8 mouse cellular contexts compared by ENCODE assay signal in genomic region chr15:10486365-10486839, GRCm38 (mm10). TPM values are rescaled to one million over a fixed set of nuclear protein-coding genes. Genes with fewer than 3 reads are reported as not detected.
DNase-seq lines count a peak whose midpoint lies in the region; ATAC-seq and TF ChIP-seq lines count a peak whose summit lies in the region.

No protein-coding gene starts in this region.

- peak overlapping the region; percentile 88 for H3K4me3 ChIP-seq in lung, postnatal 0 days (ENCODE audit: low read depth, low read length)
- H3K4me3 ChIP-seq in limb, embryonic 14.5 days (replicated peaks; ENCODE audit: low read length), result peak overlapping the region; percentile 72
- H3K4me3 ChIP-seq in stomach, embryonic 14.5 days (ENCODE audit: low read depth, low read length), result peak overlapping the region; percentile 78

- 0 out of 2 replicates have a peak overlapping the region, but pooled peaks have one; percentile 2 for H3K27ac ChIP-seq in lung, postnatal 0 days (ENCODE audit: low read length)
- peak overlapping the region; percentile 74 for H3K27ac ChIP-seq in limb, embryonic 14.5 days (replicated peaks; ENCODE audit: low read depth, low read length)
- no peak overlapping the region for H3K27ac ChIP-seq in stomach, embryonic 14.5 days (ENCODE audit: low read length)

- no peaks in the 10 kb centered on the region for H3K9me3 ChIP-seq in lung, postnatal 0 days (ENCODE audit: low read length)
- no peaks in the 10 kb centered on the region for H3K9me3 ChIP-seq in limb, embryonic 14.5 days (ENCODE audit: control insufficient read depth, low read length)
- no peaks in the 10 kb centered on the region for H3K9me3 ChIP-seq in stomach, embryonic 14.5 days (ENCODE audit: control insufficient read depth, low read depth, low read length)

- H3K4me1 ChIP-seq in lung, postnatal 0 days (ENCODE audit: insufficient read depth, low read depth, low read length), result peaks cover 5% of the 10 kb centered on the region; the same call in 1 of the 2 replicates
- H3K4me1 ChIP-seq in limb, embryonic 14.5 days (ENCODE audit: control insufficient read depth, insufficient read depth, low read length), result peaks cover 9% of the 10 kb centered on the region
- H3K4me1 ChIP-seq in stomach, embryonic 14.5 days (ENCODE audit: control insufficient read depth, insufficient read depth, low read length), result peaks cover 3% of the 10 kb centered on the region; the same call in 1 of the 2 replicates

- TF ChIP-seq EP300 in lung, postnatal 0 days (IDR thresholded peaks at IDR 0.05), result no peak

- no peak; the same call in 1 of the 2 replicates for TF ChIP-seq CTCF in lung, postnatal 0 days (IDR thresholded peaks at IDR 0.05)

- no peak; the same call in 1 of the 2 replicates for ATAC-seq in lung, postnatal 0 days
- ATAC-seq in erythroid progenitor cell, adult 5-6 weeks (replicated peaks; ENCODE audit: low FRiP score, poor library complexity, severe bottlenecking), result peak; percentile 48
- ATAC-seq in limb, embryonic 14.5 days (ENCODE audit: low FRiP score, low read depth), result peak; percentile 29; the same call in 1 of the 2 replicates
- 0 out of 2 replicates have a peak, but pooled peaks have one; percentile 10 for ATAC-seq in stomach, embryonic 14.5 days (ENCODE audit: insufficient number of reproducible peaks, insufficient read depth, low FRiP score, low read depth)

- no peak for TF ChIP-seq POLR2A in limb, embryonic 14.5 days (IDR thresholded peaks at IDR 0.05; ENCODE audit: borderline replicate concordance, extremely low read depth, insufficient read depth, insufficient read length)

- H3K27me3 ChIP-seq in lung, postnatal 0 days (replicated peaks; ENCODE audit: insufficient read depth, low read length), result no peaks in the 10 kb centered on the region
- H3K27me3 ChIP-seq in limb, embryonic 14.5 days (ENCODE audit: control insufficient read depth, insufficient read depth, low read length), result no peaks in the 10 kb centered on the region
- H3K27me3 ChIP-seq in stomach, embryonic 14.5 days (ENCODE audit: control insufficient read depth, insufficient read depth, low read length), result no peaks in the 10 kb centered on the region

- peak overlapping the region; percentile 86 for H3K9ac ChIP-seq in lung, postnatal 0 days (replicated peaks; ENCODE audit: low read depth)
- H3K9ac ChIP-seq in limb, embryonic 14.5 days (ENCODE audit: low read depth, low read length, severe bottlenecking), result peak overlapping the region; percentile 81
- H3K9ac ChIP-seq in stomach, embryonic 14.5 days (replicated peaks; ENCODE audit: low read depth, low read length), result peak overlapping the region; percentile 70

- 1% methylated on average over 18 of the region's 18 CpGs for WGBS in lung, postnatal 0 days
- WGBS in limb, embryonic 14.5 days, result 2% methylated on average over 18 of the region's 18 CpGs
- under 1% methylated on average over 18 of the region's 18 CpGs for WGBS in stomach, embryonic 14.5 days

- H3K4me2 ChIP-seq in lung, postnatal 0 days (replicated peaks; ENCODE audit: low read depth, low read length), result peak overlapping the region; percentile 74
- H3K4me2 ChIP-seq in limb, embryonic 14.5 days (replicated peaks; ENCODE audit: low read depth, low read length, severe bottlenecking), result peak overlapping the region; percentile 79
- peak overlapping the region; percentile 46 for H3K4me2 ChIP-seq in stomach, embryonic 14.5 days (replicated peaks; ENCODE audit: low read depth, low read length)

- DNase-seq in lung, postnatal 0 days (ENCODE audit: low spot score), result no peak
- no peak for DNase-seq in lung, postnatal 4 days
- no peak for DNase-seq in limb, embryonic 14.5 days (ENCODE audit: low spot score)
- DNase-seq in thymus, postnatal 4 days, result no peak
- no peak for DNase-seq in thymus, postnatal 36 days
- no peak for DNase-seq in layer of hippocampus, postnatal 25 days (ENCODE audit: extremely low spot score in 1 of 2, low spot score in 1 of 2)

- no peaks in the 10 kb centered on the region for H3K36me3 ChIP-seq in lung, postnatal 0 days (ENCODE audit: insufficient read depth, low read length)
- peaks cover 34% of the 10 kb centered on the region for H3K36me3 ChIP-seq in limb, embryonic 14.5 days (ENCODE audit: control insufficient read depth, insufficient read depth, low read length)
- peaks cover 12% of the 10 kb centered on the region for H3K36me3 ChIP-seq in stomach, embryonic 14.5 days (ENCODE audit: control insufficient read depth, insufficient read depth, low read length)

RNA-seq across cellular contexts. Expression of gene Rad1, which starts 0.6 kb away (rescaled TPM):
- polyA plus RNA-seq in lung, postnatal 0 days (2015; fragmentation: Nextera tagmentation; extraction: Ambion mirVana), result 16.1 and 16.8 TPM in 2 replicates
- total RNA-seq in erythroid progenitor cell, adult 5-6 weeks (2015; ENCODE audit: low replicate concordance), result 12.6 and 15.9 TPM in 2 replicates
- total RNA-seq in erythroid progenitor cell, adult 5-6 weeks (2017; ENCODE audit: low replicate concordance), result 5.4 and 11.6 TPM in 2 replicates
- polyA plus RNA-seq in limb, embryonic 14.5 days (2012; rRNA removed), result 29.3 and 33.1 TPM in 2 replicates
- polyA plus RNA-seq in limb, embryonic 14.5 days (2014; fragmentation: Nextera tagmentation; extraction: Ambion mirVana), result 10.7 and 14.3 TPM in 2 replicates
- 23.7 and 26.4 TPM in 2 replicates for polyA plus RNA-seq in stomach, embryonic 14.5 days (2014; fragmentation: Nextera tagmentation; extraction: Ambion mirVana)
- total RNA-seq in layer of hippocampus, postnatal 25 days (2021), result 10 to 100 TPM; 13.6 to 14.6 TPM

RNA-seq across cellular contexts. Expression of gene Brix1, which starts 0.7 kb away (rescaled TPM):
- polyA plus RNA-seq in lung, postnatal 0 days (2015; fragmentation: Nextera tagmentation; extraction: Ambion mirVana), result 52.3 and 64.6 TPM in 2 replicates
- total RNA-seq in erythroid progenitor cell, adult 5-6 weeks (2015; ENCODE audit: low replicate concordance), result 12.6 and 20.1 TPM in 2 replicates
- 10.0 and 11.1 TPM in 2 replicates for total RNA-seq in erythroid progenitor cell, adult 5-6 weeks (2017; ENCODE audit: low replicate concordance)
- polyA plus RNA-seq in limb, embryonic 14.5 days (2012; rRNA removed), result 19.8 and 30.4 TPM in 2 replicates
- 105 and 106 TPM in 2 replicates for polyA plus RNA-seq in limb, embryonic 14.5 days (2014; fragmentation: Nextera tagmentation; extraction: Ambion mirVana)
- 107 and 118 TPM in 2 replicates for polyA plus RNA-seq in stomach, embryonic 14.5 days (2014; fragmentation: Nextera tagmentation; extraction: Ambion mirVana)
- total RNA-seq in layer of hippocampus, postnatal 25 days (2021), result 10 to 100 TPM; 23.9 to 24.7 TPM

RNA-seq across cellular contexts. Expression of gene Dnajc21, which starts 16.1 kb away (rescaled TPM):
- polyA plus RNA-seq in lung, postnatal 0 days (2015; fragmentation: Nextera tagmentation; extraction: Ambion mirVana), result 10.0 and 11.8 TPM in 2 replicates
- 10.8 and 20.5 TPM in 2 replicates for total RNA-seq in erythroid progenitor cell, adult 5-6 weeks (2015; ENCODE audit: low replicate concordance)
- total RNA-seq in erythroid progenitor cell, adult 5-6 weeks (2017; ENCODE audit: low replicate concordance), result 15.2 and 15.8 TPM in 2 replicates
- 6.3 and 13.2 TPM in 2 replicates for polyA plus RNA-seq in limb, embryonic 14.5 days (2012; rRNA removed)
- polyA plus RNA-seq in limb, embryonic 14.5 days (2014; fragmentation: Nextera tagmentation; extraction: Ambion mirVana), result 16.1 and 19.1 TPM in 2 replicates
- polyA plus RNA-seq in stomach, embryonic 14.5 days (2014; fragmentation: Nextera tagmentation; extraction: Ambion mirVana), result 12.4 and 13.2 TPM in 2 replicates
- total RNA-seq in layer of hippocampus, postnatal 25 days (2021), result 10 to 100 TPM; 21.1 to 23.8 TPM
